Mouse (Mus musculus) c-Kit-positive CD71-positive TER-119-positive erythroid progenitor cells, embryonic 14.5 days (primary cell): ENCODE results near the gene Dis3l2.

Experiments
- DNase-seq: peaks from one replicate; pipeline ENCODE4 v3.0.0-alpha.2; 2013; ENCODE audit warnings: low spot score

Gene Dis3l2

DNA sequence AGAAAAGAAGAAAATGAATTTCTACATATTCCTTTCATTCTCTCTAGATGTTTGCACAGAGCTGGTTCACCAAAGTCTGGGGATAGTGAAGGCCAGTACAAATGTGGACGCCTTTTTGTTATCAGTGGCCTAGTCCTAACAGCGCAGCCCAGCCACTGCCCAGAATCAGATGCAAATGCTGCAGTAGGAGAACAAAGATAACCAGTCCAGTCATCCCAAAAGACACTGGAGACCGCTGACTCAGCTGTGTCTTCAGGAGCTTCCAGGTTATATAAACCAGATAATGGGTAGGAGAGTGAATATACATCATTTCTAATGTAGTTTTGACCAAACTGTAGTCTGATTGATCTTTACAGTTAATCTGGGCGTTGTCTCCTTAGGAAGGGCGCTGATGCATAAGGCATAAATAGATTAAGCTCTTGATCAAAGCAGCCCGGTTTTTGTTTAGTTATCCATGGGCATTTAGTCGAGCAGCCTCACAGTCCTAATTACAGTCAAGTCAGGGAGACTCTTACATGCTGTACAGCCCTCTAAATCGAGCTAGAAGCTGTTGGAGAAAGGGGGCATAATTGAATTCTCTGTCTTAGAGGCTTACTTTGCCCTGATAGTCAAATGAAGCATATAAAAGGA is 212.9 kb downstream of the Dis3l2 start:
- peak; percentile 76 for DNase-seq

DNA sequence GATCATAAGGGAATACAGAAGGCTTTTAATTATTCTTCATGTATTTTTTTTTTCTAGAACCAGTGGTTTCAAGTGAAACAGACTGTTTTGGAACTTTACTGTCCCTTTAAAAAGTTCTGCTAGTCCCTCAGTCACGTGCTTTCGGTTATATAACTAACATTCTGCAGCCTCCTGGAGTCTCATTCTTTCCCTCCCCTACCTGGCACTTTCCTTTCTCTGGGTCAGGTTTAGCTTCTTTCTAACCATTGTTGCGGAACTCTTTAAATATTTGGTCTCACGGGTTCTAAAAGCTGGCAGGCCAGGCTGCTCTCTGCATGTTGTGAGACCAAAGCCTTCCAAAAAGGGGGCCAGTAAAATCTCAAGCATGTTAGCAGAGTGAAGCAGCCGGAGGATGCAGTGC is 222.2 kb downstream of the Dis3l2 start:
- DNase-seq, result no peak

DNA sequence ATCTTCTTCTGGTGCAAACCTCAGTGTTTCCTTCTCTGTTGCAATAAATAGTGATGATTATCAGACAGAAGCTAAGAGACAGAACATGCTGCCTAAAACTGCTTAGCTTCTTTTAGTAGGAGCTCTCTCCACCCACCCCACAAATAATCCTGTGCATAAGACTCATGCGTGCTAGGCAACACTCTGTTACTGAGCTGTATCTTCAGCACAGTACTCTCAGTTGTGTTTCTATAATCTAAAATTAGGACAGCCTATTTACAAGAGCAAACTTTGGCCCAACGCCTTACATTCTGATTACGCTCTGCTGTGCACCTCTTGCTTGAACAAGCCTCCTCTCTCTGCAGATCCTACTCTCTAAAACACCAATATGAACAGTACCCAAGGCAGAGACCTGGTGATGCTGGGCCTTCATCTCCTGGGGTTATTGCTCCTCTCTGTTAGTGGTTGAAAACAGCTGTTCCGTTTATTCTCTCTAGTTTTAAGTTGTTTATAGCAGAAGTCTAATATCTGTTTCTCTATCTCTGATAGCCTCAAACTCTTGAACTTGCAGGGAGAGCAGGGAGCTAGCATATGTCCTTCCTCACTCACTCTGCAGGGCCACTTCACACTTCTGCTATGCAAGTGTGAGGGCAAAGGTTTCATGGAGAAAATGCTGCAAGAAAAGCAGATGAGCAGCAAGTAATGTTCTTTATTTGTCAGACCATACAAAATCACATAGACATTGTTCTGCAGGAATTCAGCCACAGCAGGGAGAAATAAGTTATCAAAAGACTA is 228.2 kb downstream of the Dis3l2 start:
- DNase-seq, result no peak

DNA sequence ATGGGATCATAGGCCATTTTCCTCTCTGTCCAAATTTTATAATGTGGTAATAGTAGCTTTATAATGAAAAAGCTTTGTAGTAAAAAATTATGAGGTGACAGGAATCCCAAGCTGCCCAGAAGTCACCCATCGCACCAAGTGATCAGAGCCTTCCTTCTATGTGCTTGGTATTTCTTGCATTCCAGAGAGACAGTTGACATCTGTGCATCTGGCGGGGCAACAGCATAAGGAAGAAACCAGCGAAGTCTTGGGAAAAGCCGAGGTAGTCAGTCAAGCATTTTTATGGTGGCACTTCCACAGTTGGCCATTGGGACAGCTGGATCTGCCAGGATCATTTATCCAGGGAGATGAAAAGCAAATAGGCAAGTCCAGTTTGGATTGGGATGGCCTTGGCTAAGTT is 229.2 kb downstream of the Dis3l2 start:
- DNase-seq, result no peak

DNA sequence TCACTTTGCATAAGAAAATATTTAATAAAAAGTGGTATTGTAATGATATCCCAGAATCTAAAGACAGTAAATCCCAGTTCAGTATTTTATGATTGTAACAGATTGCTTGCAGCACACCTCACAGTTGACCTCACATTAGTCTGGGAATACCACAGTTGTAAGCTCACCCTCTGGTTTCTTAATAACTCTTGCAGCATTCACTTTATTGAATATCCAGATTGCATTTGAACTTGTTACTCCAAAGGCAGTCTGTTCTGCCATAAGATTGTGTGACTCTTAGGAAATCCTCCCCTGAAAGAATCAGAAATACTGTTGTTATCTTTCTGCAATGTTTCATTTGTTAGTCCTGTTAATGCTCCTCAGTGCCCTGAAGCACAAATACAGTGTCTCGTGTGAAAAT is 230.0 kb downstream of the Dis3l2 start:
- no peak for DNase-seq

DNA sequence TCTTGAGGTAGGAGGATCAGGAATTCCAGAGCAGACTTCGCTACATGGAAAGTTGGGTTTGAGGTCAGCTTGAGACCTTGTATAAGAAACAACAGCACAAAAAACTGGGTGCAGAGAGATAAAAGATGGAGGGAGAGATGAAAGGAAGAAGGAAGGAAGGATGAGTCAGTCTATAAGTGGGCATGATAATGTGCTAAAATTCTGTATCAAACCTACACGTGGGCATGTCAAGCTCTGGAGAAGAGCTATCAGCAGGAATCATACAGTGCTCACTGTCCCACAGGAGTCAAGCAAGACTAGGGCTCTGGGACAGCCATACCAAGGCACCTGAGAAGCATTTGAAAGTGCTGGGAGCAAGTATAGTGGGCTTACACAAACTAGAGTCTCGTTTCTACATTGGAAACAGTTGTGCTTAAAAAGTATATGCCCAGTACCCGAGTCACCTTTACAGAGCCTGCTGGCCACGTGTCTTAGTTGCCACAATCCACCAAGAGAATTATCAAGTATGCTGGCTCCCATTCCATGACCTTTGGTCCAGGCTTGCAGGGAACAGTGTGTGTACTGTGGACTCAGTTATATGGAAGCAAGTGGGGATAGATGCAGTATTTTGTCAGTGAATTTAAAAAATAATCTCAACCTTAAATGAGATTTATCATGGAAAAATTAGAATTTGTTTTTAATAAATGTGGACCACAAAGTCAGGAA is 248.0 kb downstream of the Dis3l2 start:
- no peak for DNase-seq

DNA sequence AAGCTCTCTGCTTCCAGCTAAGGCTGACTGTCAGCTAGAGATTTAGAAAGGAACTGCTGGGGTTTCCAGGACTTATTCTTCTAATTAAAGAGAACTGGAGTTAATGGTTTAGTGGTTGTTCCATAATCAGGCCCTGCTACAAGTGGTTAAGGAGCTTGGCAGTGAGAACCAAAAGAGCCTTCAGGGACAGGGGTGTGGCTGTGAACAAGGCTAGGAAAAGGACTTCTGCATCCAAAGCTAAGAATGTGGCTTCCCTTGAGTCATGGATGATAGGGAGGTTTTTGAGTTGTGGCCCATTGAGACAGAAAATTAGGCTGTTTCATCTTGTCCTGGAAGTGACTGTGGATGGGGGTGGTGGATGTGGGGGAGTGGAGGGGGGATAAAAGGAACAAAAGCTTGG is 252.2 kb downstream of the Dis3l2 start:
- DNase-seq, result no peak

DNA sequence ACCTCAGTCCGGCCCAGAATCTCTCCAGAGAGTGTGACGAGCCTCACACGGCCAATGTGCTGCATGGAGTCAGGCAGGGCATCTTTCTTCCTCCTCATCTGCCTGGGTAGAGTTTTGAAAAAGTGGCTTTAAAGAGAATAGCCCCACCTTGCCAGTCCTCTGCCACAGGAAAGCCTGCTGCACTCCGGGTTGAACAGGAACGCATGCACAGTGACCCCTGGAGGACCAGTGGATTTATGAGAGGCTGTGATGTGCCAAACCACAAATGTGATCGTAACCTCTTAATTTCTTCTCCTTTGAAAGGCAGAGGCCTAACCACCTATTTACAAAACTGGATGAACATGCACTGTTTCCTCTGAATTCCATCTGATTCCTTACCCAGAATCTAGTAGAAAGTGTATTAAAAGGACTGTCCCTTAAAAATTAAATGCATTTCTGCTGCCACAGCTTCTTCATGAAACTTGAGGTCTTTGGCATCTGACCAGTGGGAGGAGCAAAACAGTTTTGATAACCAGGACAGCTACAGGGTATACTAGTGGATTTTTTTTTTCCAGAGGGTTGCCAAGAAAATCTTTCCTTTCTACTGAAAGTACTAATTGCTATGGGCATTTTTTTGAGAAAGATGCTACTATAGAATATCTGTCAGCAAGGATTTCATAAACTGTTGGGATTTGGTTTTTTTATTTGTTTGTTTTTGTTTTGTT is 264.8 kb downstream of the Dis3l2 start:
- no peak for DNase-seq

DNA sequence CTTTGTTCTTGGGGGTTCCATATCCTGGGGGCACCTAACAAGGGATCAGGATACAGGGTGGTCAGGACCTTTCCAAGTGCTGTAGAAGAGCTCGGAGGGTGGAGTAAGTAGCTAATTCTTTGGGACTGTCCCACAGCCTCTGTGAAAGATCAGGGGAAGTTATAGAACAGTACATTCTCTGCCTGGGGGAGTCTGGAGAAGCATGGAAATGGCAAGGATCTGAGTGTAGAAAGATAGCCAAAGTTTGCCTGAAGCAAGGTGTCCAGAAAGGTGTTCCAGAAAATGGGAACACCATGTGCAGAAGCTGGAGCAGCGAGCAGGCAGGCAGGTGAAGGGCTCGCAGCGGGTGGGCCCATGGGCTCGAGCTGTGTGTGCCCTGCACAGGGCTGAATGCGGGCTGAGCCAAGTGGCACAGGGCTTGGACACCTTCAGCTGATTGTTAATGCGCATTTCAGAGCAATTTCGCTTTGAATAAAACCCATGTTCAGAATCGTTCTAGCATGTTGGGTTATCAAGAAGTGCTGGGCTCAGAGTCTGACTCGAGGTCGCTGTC is 265.6 kb downstream of the Dis3l2 start:
- DNase-seq, result no peak

DNA sequence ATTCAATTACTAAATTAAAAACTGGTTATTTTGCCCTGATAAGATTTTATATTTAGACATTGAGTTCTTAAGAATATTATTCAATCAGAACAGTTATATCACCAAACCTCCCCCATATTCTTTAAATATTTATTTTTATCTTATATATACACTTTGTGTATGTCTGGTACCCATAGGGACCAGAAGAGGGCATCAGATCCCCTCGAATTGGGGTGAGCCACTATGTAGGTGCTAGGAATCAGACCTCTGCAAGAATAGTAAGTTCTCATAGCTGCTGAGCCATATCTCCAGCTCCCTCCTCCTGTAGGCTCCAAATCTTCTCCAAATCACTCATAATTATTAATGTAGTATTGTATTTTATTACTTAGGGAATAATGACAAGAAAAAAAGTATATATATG is 269.1 kb downstream of the Dis3l2 start:
- DNase-seq, result no peak

DNA sequence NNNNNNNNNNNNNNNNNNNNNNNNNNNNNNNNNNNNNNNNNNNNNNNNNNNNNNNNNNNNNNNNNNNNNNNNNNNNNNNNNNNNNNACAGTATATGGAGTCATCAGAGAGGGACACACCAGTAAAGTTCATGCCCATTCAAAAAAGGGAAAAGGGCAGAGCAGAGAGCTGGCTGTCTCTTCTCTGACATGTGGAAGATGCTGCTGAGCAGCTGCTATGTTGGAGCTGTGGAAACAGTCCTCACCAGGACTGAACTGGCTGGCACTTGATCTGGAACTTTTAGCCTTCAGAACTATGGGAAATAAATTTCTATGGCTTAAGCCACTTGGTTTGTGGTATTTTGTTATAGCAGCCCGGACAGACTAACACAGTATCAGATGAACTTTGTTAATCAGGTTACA is 273.4 kb downstream of the Dis3l2 start:
- no peak for DNase-seq

DNA sequence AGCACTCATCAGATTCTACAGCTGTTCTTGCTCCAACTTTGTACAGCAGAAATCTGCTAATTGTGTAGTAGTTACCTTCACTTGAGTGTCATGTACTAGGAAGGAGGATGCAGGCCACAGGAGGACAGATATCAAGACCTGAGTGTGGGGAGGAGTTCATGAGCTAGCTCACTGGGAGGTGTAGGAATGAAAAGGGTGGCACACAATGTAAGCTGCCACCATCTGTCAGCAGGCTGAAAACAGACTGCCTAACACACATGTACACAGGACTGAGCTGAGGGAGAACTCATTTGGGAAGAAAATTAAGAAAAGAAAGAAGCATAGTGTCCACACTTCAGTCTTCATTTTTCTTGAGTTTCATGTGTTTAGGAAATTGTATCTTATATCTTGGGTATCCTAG is 282.8 kb downstream of the Dis3l2 start:
- DNase-seq, result no peak

DNA sequence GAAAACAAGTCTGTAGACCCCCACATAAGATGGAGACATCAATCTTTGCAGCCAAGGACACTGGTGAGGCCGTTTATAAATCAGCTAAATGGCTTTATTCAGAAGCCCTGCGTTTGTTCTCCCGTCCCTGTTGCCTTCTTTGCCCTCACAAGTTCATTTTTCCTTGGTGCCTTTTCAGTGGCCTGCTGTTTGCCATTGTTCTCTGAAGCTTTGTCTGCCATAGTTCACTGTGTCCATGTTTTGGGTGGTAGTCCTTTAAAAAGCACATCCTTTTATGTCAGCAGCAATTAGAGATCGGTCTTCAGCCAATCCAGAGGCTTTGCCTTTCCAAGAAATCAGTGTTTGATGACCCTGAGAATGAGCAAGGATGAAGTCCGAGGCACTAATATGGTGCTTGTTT is 289.2 kb downstream of the Dis3l2 start:
- no peak for DNase-seq

DNA sequence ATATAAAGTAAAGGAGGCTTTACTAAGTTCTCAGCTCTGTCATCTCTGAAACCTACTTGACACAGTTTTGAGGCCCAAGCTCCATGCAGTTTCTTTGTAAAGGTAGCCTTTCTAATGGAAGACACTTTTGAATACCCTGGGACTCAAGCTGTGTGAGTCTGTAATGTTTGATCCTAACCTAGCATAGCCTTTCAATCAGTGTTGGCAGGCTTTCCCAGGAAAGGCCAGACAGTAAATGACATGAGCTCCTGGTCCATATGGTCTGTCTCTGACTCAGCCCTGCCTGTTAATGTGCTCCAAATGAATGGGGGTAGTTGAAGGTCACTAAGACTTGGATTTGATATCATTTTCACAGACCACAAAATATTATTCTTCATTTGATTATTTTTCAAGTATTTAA is 290.4 kb downstream of the Dis3l2 start:
- DNase-seq, result no peak

DNA sequence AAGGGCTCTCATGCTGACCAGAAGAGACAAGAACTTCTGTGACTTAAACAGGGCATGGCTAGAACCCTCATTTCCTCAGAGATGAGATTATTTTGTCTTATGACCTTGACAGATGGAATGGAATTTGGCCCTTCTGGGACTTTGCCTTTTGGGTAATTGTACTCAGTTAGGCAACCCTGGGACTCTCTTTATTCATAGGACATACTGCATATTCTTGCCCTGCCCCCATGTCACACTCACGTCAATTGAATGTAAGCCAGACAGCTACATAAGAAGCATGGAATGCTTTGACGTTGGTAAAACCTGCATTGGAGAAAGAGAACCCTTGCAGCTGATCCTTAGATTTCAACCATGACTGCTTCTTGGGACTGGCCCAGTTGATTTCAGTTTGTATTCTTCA is 294.4 kb downstream of the Dis3l2 start:
- no peak for DNase-seq

DNA sequence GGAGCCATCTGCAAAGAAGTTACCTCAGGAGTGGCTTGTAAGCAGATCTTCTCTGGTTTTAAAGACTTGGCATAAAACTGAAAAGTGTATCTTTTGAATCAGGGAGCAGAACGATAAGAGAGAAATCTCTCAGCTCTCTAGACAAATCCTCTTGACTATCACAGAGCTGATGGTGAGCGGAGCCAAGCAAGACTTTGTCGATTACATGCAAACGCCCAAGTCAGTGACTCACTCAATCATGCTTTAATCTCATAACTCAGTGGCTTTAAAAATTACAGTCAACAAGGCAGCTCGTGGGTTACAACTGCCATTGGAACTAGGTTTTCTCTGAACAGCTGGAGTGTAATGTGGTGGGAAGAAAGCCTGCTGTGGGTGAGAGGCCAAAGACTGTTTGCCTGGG is 297.8 kb downstream of the Dis3l2 start:
- no peak for DNase-seq

DNA sequence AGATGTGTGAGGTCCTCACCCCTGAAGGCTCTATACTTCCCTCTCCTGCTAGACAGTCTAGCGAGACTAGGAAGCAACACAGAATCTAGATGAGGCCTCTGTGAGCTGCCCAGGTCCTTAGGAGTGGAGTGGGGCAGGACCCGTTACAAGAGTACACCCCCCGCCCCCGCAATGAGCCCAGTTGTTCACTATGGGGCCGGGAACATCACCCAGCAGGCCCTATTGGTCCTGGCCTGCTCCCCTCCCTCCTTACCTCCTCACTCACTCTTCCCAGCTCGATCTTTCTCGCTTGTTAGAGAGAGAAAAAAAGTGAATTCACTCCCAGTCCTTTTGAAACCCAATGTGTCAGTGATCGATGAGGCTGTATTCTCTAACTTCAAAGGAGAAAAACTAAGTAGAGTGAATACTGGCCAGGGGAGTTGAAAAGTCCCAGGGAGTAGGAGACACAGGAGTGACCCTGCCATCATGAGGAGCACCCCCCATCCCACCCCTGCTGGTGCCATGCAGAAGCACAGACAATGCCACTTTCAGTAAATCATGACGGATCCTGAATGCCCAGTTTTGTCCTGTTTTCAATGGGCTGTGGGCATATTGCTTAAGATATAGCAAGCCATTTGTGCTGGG is 299.0 kb downstream of the Dis3l2 start:
- DNase-seq, result no peak

DNA sequence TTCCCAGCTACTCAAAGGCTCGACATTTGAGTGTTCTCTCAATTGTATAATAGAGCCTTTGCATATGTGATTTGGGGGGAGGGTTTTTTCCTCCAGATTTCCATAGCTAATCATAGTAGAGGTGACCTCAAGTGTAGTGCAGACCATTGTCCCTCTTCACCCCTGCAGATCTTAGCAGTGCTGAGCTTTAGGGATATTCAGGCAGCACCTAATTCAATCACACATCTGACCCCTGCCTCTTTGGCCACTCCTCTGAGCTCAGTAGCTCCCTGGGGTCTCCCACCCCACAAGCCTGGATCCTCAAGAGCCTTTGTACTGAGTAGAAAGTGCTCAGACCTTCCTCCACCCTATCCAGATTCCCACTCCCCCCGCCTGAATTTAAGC is 299.6 kb downstream of the Dis3l2 start:
- DNase-seq, result no peak

DNA sequence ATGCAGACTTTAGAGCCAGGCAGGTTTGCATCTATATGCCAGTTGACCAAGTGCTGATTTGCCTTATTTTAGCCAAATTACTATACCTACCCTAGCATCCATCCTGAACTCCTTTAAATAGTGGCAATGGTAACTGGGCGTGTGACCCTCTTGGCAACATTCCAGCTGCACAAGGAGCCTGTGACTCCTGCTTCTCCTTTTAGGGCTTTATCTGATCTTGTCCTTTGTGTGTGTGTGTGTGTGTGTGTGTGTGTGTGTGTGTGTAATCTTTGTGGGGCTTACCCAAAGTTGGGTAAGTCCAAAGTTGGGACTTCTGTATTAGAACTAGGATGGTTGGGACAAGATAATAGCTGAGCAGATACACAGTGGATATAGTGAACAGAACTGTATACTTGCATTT is 302.8 kb downstream of the Dis3l2 start:
- DNase-seq, result no peak

DNA sequence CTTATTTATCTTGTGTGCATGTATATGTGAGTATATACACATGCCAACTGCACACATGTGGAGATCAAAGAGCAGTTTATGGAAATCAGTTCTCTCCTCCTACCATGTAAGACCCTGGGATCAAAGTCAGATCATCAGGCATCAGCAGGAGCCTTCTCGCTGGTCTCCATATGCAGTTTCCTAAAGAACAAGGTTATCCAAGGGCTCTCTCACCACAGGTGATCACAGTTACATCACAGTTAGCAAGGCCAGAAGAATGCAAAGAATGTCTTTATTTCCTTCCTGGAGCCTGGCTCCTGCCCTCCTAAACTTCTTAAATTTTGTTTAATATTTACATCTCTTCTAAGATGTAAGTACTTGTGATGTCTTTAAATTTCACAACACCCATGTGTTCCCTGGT is 304.6 kb downstream of the Dis3l2 start:
- no peak for DNase-seq

DNA sequence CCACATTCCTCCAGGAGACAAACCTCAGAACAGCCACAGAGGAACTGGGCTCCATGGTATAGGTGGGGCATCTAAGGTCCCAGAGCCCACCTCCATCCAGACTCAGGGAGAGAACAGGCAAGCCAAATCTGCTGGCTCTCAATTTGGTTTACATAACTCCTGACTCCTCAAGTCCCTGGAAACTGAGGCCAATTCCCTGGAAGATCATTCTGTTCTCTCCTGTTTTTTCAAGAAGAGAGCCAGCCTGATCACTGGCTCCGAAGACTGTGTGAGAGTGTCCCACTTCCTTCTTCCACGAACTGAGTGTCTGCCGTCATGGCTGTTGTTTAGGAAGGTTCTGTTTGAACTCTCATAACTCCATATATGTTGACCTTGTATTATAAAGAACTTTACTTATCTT is 305.5 kb downstream of the Dis3l2 start:
- no peak for DNase-seq
